Mouse (Mus musculus) hindbrain, embryonic 15.5 days (tissue): ENCODE measurements around the gene Ric1. TPM values are rescaled to one million over a fixed set of nuclear protein-coding genes. Genes with fewer than 3 reads are reported as not detected.

Experiments used
- ATAC-seq: fragments of 200-750 bp; cut with Nextera tagmentation; 2 replicates; pipeline ENCODE4 v1.8.0; 2017; ENCODE audit warnings: low read depth, moderate number of reproducible peaks, moderate TSS enrichment; ENCODE audit not compliant: low FRiP score
- H3K27ac ChIP-seq: fragments of 300-500 bp; sonication (generic); replicated peaks from 2 replicates; pipeline ENCODE4 v1.5.1; 2015; ENCODE audit warnings: mild to moderate bottlenecking, inconsistent platforms
- H3K27me3 ChIP-seq: fragments of 300-500 bp; sonication (generic); 2 replicates; pipeline ENCODE4 v1.6.1; 2015; ENCODE audit warnings: control low read depth, inconsistent platforms
- H3K36me3 ChIP-seq: fragments of 300-500 bp; sonication (generic); 2 replicates; pipeline ENCODE4 v1.6.1; 2015; ENCODE audit warnings: control low read depth, inconsistent platforms
- H3K4me1 ChIP-seq: fragments of 300-500 bp; sonication (generic); replicated peaks from 2 replicates; pipeline ENCODE4 v1.6.1; 2015; ENCODE audit warnings: control low read depth, inconsistent platforms
- H3K4me2 ChIP-seq: fragments of 300-500 bp; sonication (generic); 2 replicates; pipeline ENCODE4 v1.6.1; 2015; ENCODE audit warnings: moderate library complexity, mild to moderate bottlenecking, inconsistent platforms
- H3K4me3 ChIP-seq: fragments of 300-500 bp; sonication (generic); 2 replicates; pipeline ENCODE4 v1.5.1; 2015; ENCODE audit warnings: mild to moderate bottlenecking, inconsistent platforms
- H3K9ac ChIP-seq: fragments of 300-500 bp; sonication (generic); 2 replicates; pipeline ENCODE4 v1.6.1; 2015; ENCODE audit warnings: inconsistent platforms
- H3K9me3 ChIP-seq: fragments of 300-500 bp; sonication (generic); 2 replicates; pipeline ENCODE4 v1.6.1; 2016; ENCODE audit warnings: control low read depth, inconsistent platforms
- WGBS: fragments of 180-500 bp; shearing (Covaris S2); methylation state at CpG from one replicate; pipeline ENCODE4 v1.1.7; 2015; 5-methylcytosine and 5-hydroxymethylcytosine counted together
- polyA plus RNA-seq: library from polyadenylated mRNA; unstranded; fragments of >200 nt; fragmentation: Nextera tagmentation; extraction: Ambion mirVana; gene quantifications from 2 replicates; pipeline ENCODE4 v1.2.1, GENCODE M21; 2015

The Ric1 gene
- polyA plus RNA-seq, 1 experiment from 2014 or later = 12.0 TPM

- no peak overlapping the region for H3K9ac ChIP-seq
- no peak overlapping the region for H3K27ac ChIP-seq
- H3K27me3 ChIP-seq = no peaks in the 10 kb centered on the region
- H3K9me3 ChIP-seq = no peaks in the 10 kb centered on the region
- no peak for ATAC-seq
- H3K4me3 ChIP-seq = no peak overlapping the region
- no peaks in the 10 kb centered on the region for H3K36me3 ChIP-seq
- no peaks in the 10 kb centered on the region for H3K4me1 ChIP-seq
- H3K4me2 ChIP-seq = no peak overlapping the region
- WGBS = 82% methylated on average over 7 of the region's 7 CpGs
Observed at GRCm38 (mm10) chr19:29486545-29487206, 35.4 kb upstream of the Ric1 start.

GRCm38 (mm10) chr19:29487326-29488072, 34.6 kb upstream of the Ric1 start:
- no peaks in the 10 kb centered on the region for H3K4me1 ChIP-seq
- no peaks in the 10 kb centered on the region for H3K36me3 ChIP-seq
- no peak overlapping the region for H3K27ac ChIP-seq
- H3K9ac ChIP-seq = no peak overlapping the region
- 88% methylated on average over 14 of the region's 14 CpGs for whole genome bisulfite sequencing
- H3K27me3 ChIP-seq = no peaks in the 10 kb centered on the region
- no peak overlapping the region for H3K4me3 ChIP-seq
- no peaks in the 10 kb centered on the region for H3K9me3 ChIP-seq
- H3K4me2 ChIP-seq = no peak overlapping the region
- no peak for ATAC-seq

- ATAC-seq = no peak
- WGBS = 66% methylated on average over 6 of the region's 6 CpGs
Observed at GRCm38 (mm10) chr19:29488073-29488390, 34.0 kb upstream of the Ric1 start.

GRCm38 (mm10) chr19:29488420-29488819, 33.7 kb upstream of the Ric1 start:
- Histone ChIP-seq H3K27ac (no peak overlapping the region), H3K4me3 (no peak overlapping the region), H3K4me2 (no peak overlapping the region), H3K9ac (no peak overlapping the region), H3K9me3 (no peaks in the 10 kb centered on the region), H3K4me1 (no peaks in the 10 kb centered on the region), H3K36me3 (no peaks in the 10 kb centered on the region), H3K27me3 (no peaks in the 10 kb centered on the region)
- no peak for ATAC-seq
- WGBS = 81% methylated on average over 10 of the region's 10 CpGs

More at GRCm38 (mm10) chr19:29488073-29488390, 34.0 kb upstream of the Ric1 start:
- H3K27me3 ChIP-seq = no peaks in the 10 kb centered on the region
- no peak overlapping the region for H3K4me2 ChIP-seq
- no peak overlapping the region for H3K4me3 ChIP-seq
- no peak overlapping the region for H3K27ac ChIP-seq
- H3K9me3 ChIP-seq = no peaks in the 10 kb centered on the region
- no peak overlapping the region for H3K9ac ChIP-seq
- no peaks in the 10 kb centered on the region for H3K4me1 ChIP-seq
- no peaks in the 10 kb centered on the region for H3K36me3 ChIP-seq

- Histone ChIP-seq H3K9me3 (no peaks in the 10 kb centered on the region), H3K4me1 (no peaks in the 10 kb centered on the region), H3K27me3 (no peaks in the 10 kb centered on the region), H3K9ac (no peak overlapping the region), H3K27ac (no peak overlapping the region), H3K4me2 (no peak overlapping the region), H3K36me3 (no peaks in the 10 kb centered on the region), H3K4me3 (no peak overlapping the region)
- 84% methylated on average over 3 of the region's 3 CpGs for whole genome bisulfite sequencing
- no peak for ATAC-seq
Observed at GRCm38 (mm10) chr19:29489785-29490284, 32.2 kb upstream of the Ric1 start.

GRCm38 (mm10) chr19:29491467-29491866, 30.6 kb upstream of the Ric1 start:
- WGBS = 79% methylated on average over 9 of the region's 9 CpGs
- H3K27me3 ChIP-seq = no peaks in the 10 kb centered on the region
- no peaks in the 10 kb centered on the region for H3K9me3 ChIP-seq

GRCm38 (mm10) chr19:29494454-29494853, 27.6 kb upstream of the Ric1 start:
- H3K27me3 ChIP-seq = no peaks in the 10 kb centered on the region
- no peaks in the 10 kb centered on the region for H3K4me1 ChIP-seq
- no peak overlapping the region for H3K27ac ChIP-seq
- no peak overlapping the region for H3K9ac ChIP-seq
- H3K4me3 ChIP-seq = no peak overlapping the region
- no peak for ATAC-seq
- no peak overlapping the region for H3K4me2 ChIP-seq
- no peaks in the 10 kb centered on the region for H3K36me3 ChIP-seq
- H3K9me3 ChIP-seq = no peaks in the 10 kb centered on the region
- WGBS = 69% methylated on average over 4 of the region's 4 CpGs

More at GRCm38 (mm10) chr19:29491467-29491866, 30.6 kb upstream of the Ric1 start:
- Histone ChIP-seq H3K36me3 (no peaks in the 10 kb centered on the region), H3K4me3 (no peak overlapping the region), H3K27ac (no peak overlapping the region), H3K9ac (no peak overlapping the region), H3K4me1 (no peaks in the 10 kb centered on the region), H3K4me2 (no peak overlapping the region)
- no peak for ATAC-seq

- H3K4me2 ChIP-seq = no peak overlapping the region
- H3K4me3 ChIP-seq = no peak overlapping the region
- no peak overlapping the region for H3K27ac ChIP-seq
- no peaks in the 10 kb centered on the region for H3K36me3 ChIP-seq
- no peak overlapping the region for H3K9ac ChIP-seq
- ATAC-seq = no peak
- no peaks in the 10 kb centered on the region for H3K27me3 ChIP-seq
- H3K9me3 ChIP-seq = no peaks in the 10 kb centered on the region
- 73% methylated on average over 6 of the region's 6 CpGs for WGBS
- H3K4me1 ChIP-seq = peaks cover 2% of the 10 kb centered on the region; the same call in 1 of the 2 replicates
Observed at GRCm38 (mm10) chr19:29496001-29496597, 26.0 kb upstream of the Ric1 start.

- H3K9ac ChIP-seq = no peak overlapping the region
- no peaks in the 10 kb centered on the region for H3K36me3 ChIP-seq
- no peaks in the 10 kb centered on the region for H3K9me3 ChIP-seq
- no peak for ATAC-seq
- no peaks in the 10 kb centered on the region for H3K27me3 ChIP-seq
- H3K4me3 ChIP-seq = no peak overlapping the region
- 85% methylated on average over 7 of the region's 7 CpGs for WGBS
- H3K4me2 ChIP-seq = no peak overlapping the region
- no peak overlapping the region for H3K27ac ChIP-seq
- H3K4me1 ChIP-seq = peaks cover 3% of the 10 kb centered on the region; the same call in 1 of the 2 replicates
Observed at GRCm38 (mm10) chr19:29496786-29497557, 25.1 kb upstream of the Ric1 start.

- no peak for ATAC-seq
- 81% methylated on average over 7 of the region's 7 CpGs for WGBS
Observed at GRCm38 (mm10) chr19:29497874-29498273, 24.2 kb upstream of the Ric1 start.

GRCm38 (mm10) chr19:29498842-29499456, 23.1 kb upstream of the Ric1 start:
- H3K27me3 ChIP-seq = no peaks in the 10 kb centered on the region
- no peak for ATAC-seq
- 82% methylated on average over 6 of the region's 6 CpGs for WGBS
- no peak overlapping the region for H3K9ac ChIP-seq
- no peak overlapping the region for H3K27ac ChIP-seq
- no peak overlapping the region for H3K4me3 ChIP-seq
- no peaks in the 10 kb centered on the region for H3K9me3 ChIP-seq
- peaks cover 3% of the 10 kb centered on the region; the same call in 1 of the 2 replicates for H3K4me1 ChIP-seq
- no peak overlapping the region for H3K4me2 ChIP-seq
- H3K36me3 ChIP-seq = no peaks in the 10 kb centered on the region

More at GRCm38 (mm10) chr19:29497874-29498273, 24.2 kb upstream of the Ric1 start:
- H3K4me3 ChIP-seq = no peak overlapping the region
- H3K27me3 ChIP-seq = no peaks in the 10 kb centered on the region
- no peaks in the 10 kb centered on the region for H3K36me3 ChIP-seq
- no peak overlapping the region for H3K4me2 ChIP-seq
- no peaks in the 10 kb centered on the region for H3K9me3 ChIP-seq
- H3K9ac ChIP-seq = no peak overlapping the region
- peaks cover 3% of the 10 kb centered on the region; the same call in 1 of the 2 replicates for H3K4me1 ChIP-seq
- no peak overlapping the region for H3K27ac ChIP-seq
